Mouse (Mus musculus) adrenal gland (tissue): Measurements from ENCODE around the gene Rnf2.

Source experiments
- microRNA-seq, 2 experiments: library from miRNA; unstranded; fragments of <30 nt; microRNA quantifications; one replicate each; pipeline ENCODE4; 2019

The Rnf2 gene

Small RNAs within 50 kb of the gene (microRNA-seq; reads per million reads assigned to microRNA genes)
- gene Mir7682: 0 to 0.49 reads per million in 2 experiments
